Mouse (Mus musculus) cerebellum, adult 11 months (tissue): ENCODE data around the gene Timm10.
A peak's percentile ranks its signal among the peaks of the same experiment; 100 is the strongest.

Experiments
- DNase-seq: peaks from one replicate; pipeline ENCODE4 v3.0.0; 2022

The Timm10 gene

DNA sequence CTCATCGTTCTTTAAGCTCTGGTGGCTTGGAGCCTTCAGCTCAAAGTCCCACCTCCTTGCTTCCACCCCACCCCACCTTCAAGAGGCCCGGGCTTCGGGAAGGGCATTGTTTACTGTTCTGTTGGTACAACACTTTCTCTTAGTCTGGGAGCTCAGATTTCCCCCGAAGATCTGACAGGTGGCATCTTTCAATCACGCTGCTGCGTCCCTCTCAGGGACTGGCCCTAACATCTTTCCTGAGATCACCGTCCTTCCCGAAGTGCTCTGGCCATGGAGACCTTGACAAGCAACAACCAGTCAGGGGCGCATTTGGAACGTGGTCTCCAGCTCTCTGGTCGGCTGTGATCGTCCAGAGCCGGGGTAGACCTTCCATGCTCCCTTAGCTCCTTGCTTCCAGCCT is 4.2 kb upstream of the Timm10 start, which contains the start of gene Smtnl1:
Gene Smtnl1 (minus strand): TSS at position 101 of the 400 bp plus-strand sequence.
- no peak for DNase-seq

DNA sequence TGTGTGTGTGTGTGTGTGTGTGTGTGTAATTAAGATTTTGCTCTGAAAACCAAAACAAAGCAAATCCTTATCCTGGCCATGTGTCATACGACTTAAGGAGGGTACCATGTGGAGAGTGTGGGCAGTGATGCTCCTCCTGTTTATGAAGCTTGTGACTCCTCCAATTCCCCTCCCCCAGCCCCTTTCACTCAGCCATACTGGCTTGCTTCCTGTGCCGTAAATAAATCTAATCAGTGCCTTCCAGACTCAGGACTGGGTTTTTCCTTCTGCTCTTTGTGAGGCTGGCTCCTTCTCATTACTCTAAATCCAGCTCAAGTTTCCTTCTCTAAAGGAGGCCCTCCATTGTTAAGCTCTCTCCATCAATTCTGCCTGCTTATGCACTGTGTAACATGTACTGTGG is 3.6 kb upstream of the Timm10 start:
- no peak for DNase-seq

GRCm38 (mm10) chr2:84827283-84827920 is 605 bp downstream of the Timm10 start:
- DNase-seq = peak; percentile 18

DNA sequence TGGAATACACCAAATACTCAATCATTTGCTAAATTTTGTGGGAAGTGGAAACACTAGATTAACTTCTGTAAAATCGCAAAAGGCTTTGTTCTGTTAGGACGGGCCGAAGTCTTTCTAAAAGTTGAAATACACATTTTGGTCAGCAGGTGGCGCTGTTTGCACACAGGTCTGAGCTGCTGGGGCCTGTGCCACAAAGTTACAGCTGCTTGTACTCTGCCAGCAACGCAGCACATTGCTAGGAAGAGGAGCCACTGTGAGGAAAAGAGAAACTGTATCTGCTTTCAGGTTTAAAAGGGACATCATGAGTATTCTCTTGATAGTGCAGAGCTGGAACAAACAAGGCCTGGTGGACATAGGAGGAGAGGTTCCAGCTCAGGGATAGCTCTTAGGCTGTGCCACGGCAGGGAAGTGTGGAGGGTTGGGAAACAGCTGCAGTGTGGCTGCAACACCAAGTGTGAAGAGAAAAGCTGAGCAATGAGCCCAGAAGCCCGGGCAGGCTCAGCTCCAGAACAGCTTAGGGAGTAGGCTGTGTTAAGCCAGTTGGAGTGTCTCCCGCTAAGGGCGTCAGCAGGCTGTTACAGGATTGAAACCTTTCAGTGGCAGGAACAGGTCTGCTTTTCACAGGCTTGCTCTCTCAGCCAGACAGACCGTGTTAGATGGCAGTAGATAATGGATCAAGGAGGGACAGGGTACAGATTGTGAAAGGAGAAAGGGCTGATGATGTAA is 5.0 kb downstream of the Timm10 start:
- DNase-seq = peak; percentile 70

DNA sequence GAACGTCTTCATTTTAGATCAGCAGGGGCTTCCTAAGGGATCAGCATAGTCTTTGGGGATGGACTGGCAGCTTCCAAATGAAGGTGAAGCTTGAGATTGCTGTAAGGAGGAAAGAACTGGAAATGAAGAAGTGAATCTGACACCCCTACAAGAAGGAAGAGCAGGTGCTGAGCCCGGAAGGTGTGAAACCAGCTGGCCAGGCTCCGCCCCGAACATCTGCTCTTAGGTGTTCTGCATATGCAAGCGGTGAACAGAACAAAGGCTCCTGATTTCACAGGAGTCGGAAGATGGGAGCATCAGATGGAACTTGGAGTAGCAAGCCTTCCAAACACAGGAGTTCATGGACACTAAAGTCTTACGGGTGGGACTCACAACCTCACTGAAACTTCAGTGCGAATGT is 10.3 kb downstream of the Timm10 start:
- DNase-seq = no peak

DNA sequence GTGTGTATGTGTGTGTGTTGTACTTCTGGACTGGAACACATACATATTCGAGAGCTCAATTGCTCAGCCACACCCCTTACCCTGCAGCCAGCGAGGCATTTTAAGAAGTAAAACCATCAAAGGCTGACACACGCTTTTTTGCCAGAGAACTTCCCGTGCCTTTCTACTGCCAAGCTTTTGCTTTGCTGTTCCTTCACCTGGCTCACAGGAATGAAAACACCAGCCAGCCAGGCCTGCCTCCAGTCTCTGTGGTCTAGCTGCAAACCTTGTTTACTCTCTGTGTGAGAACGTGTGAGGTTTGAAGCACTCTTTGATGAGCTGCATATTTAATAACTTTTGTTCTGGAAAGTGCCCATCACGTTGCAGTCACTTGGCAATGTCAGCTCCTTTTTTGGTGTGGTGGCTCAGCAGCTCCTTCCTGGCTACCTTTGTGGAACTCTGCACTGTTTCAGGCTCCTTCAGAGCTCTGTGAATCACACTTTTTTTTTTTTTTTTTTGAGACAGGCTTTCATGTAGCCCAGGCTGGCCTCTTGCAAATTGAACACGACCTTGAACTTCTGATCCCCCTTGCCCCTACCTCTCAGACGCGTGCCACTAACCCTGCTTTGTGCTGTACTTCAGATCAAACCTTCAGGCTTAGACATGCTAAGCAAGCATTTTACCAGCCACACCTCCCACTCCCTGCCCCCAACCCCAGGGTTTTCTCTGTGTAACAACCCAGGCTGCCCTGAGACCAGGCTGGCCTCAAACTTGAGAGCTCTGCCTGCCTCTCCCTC is 11.2 kb downstream of the Timm10 start:
- DNase-seq = no peak

DNA sequence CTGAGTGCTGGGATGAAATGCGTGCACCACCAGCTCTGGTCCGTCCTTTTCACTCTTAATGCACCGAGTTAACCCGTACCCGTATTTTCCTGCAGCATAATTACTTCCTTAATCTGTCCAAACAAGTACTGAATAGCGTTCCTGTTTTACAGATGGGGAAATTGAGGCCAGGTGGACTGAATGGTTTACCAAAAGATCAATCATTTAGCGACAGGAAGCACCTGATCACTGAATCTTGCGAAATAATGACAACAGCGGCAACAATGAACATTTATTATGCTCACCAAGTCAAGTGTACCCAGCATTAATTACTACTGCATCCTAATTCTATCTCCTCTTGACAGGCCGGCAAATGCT is 11.8 kb downstream of the Timm10 start, which contains the start of gene Slc43a1:
Gene Slc43a1 (plus strand): TSS at position 258 of the 357 bp plus-strand sequence.
- no peak for DNase-seq

DNA sequence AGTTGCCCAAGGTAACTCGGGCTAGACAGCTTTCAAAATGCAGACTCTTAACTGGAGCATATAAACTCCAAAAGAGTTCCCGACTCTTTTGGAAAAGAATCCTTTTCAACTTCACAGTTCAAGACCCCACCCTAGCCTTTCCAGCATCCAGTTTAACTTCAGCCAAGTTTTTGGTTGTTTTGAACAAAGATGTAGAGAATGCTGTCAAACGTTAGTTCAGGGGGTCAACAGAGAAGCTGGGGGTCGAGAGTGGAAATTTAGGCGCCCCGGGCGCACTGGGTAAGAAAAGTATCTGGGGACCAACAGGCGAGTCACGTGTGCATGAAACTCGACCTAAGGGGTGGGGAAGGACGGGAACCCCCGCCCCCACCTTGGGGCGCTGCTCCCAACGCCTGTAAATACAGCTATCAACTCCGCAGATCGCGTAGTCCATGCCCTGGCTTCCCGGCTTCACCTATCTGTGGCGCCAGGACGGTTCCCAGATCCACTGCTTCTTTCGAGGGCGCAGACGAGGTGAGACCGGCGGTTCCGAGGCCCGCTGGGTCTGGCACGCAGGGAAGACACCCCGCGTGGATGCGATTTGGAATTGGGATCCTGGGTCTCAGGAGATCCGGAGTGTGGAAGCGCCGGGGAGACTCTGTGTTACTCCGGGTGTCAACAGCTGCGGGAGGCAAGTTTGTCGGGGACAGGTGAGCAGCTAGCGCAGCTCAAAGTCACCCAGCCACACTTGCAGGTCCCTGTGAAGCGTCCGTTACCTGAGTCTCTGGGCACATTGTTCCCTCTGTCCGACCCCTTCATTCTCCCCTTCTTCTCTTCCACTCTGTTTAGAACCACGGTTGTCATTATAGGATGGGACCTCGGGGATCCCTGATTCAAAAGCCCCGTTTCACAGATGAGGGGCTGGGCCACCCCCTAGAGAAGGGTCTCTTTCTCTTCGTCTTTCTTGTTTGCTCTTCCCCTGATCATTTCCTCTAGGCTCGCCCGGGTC is 12.5 kb downstream of the Timm10 start:
- DNase-seq = no peak

DNA sequence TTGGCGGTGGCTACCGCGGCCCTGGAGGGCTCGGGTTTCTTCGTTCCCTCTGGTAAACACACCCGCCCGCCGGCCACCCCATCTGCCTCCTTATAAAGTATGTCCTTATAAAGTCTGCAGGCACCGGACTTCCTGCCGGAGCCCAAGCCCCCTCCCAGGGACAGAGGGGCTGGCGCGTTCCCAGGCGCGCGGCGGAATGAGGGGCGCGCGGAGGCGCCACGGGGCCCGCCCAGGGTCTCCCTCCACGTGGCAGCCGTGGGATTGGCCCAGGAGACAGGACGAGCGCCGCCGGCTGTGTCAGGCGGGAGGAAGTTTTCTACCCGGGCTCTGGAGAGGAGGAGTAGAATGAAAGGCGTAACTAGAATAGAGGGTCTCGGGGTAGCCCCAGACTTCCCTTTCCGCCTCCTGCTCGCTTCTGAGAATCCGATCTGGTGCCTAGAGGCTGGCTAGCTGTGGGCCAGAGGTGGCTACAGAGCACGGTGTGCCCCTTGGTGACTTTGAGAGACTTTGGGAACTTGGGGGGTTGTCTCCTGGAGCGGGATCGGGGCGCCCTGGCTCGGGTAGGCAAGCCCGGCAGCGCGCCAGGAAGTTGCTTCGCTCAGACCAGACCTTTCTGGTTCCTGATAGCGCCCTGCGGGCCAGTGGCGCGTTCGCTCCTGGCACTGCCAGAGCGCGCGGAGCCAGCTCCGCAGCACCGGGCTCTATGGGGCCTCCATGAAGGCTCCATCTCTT is 13.4 kb downstream of the Timm10 start:
- DNase-seq = no peak

GRCm38 (mm10) chr2:84840748-84841563 is 14.2 kb downstream of the Timm10 start:
- no peak for DNase-seq

DNA sequence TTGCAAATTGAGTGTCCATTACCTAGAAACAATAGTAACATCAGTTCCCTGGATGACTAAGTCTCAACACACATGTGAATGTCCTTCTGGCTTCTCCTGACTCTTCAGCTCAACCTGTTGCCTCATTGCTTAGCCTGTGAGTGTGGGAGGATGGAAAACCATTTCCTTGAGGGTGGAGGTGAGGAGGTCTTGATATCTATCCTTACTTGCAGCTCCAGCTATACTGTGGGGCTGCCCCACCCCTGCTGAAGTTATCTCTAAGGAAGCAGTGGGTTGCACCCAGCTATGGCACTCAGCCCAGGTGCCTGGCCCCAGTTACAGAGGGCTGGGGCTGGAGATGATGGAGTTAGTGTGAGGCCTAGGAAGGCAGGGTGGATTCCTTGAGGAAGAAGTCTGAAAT is 15.1 kb downstream of the Timm10 start:
- no peak for DNase-seq

DNA sequence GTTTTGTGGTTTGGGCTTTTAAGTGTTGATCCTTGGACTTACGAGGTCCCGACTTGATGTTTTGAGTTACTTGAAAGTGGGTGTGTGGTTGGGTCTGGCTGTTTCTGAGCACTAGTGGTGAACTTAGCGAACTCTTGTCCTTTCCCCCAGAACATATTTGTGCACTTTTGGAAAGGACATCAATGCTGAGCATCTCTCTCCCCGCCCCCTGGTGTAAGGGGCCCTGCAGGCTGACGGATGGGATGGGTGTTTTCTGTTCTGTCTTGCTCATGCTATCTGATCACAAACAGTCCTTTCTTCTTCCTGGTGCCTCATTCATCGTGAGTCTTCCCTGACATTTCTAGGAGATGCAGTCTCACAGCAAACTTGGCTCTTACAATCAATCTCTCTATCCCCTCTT is 16.9 kb downstream of the Timm10 start:
- DNase-seq = no peak

- DNase-seq = no peak
Observed at GRCm38 (mm10) chr2:84845226-84845625, 18.4 kb downstream of the Timm10 start.

- DNase-seq = no peak
Observed at GRCm38 (mm10) chr2:84850407-84851129, 23.8 kb downstream of the Timm10 start.

DNA sequence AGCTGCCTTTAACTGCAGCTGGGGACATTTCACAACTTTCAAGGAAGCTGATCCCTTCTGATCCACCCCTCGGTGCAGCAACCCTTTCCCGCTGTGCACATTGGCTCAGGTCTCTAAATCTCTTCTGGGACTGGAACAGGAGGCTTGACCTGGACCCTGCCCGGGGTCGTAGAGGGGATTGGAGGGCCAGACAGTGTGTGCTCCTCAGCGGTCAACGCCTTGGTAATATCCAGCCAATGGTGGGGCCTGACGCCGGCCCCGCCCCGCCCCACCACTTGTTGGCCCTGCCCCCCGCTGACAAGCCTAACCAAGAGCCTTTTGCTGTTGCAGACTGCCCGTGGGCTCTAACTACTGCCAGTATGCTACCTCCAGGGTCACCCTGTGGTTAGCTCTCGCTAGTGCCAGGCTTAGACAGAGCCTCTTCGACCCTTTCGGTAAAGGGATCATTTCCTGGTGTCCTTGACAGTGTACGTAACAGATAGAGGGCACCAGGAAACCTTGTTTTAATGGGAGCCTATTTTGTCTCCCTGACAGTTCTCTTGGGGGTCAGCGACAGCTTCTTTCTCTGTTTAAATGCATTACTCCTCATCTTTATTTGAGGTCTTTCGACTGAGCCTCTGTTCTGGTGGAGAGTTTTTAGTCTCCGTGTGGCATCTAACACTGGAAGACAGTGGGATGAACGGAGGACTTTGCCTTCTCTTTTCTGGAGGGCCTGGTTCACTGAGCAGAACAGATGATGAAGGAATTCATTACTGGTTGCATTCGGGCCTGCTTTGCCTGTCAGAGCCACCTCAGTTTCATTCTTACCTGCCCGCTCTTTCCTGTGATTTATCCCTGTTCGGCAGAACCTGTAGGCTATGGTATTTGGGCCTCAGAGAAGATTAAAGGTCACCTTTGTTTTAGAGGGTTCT is 24.6 kb downstream of the Timm10 start:
- DNase-seq = no peak

DNA sequence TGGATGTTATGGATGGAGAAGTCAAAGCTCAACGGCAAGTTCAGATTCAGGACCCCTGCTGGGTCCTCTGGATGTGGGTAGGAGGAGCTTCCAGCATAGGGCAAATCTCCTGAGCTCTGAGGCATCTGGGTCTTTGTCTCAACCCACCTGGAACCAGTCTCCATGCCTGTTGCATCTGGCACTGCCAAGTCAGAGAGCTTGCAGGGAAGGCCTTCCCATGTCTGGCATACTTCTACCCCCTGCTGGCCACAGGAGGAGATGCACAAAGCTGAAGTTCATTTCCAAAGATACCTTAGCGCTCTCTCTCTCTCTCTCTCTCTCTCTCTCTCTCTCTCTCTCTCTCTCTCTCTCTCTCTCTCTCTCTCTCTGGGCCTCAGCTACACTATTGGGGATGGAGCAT is 28.9 kb downstream of the Timm10 start:
- DNase-seq = no peak

DNA sequence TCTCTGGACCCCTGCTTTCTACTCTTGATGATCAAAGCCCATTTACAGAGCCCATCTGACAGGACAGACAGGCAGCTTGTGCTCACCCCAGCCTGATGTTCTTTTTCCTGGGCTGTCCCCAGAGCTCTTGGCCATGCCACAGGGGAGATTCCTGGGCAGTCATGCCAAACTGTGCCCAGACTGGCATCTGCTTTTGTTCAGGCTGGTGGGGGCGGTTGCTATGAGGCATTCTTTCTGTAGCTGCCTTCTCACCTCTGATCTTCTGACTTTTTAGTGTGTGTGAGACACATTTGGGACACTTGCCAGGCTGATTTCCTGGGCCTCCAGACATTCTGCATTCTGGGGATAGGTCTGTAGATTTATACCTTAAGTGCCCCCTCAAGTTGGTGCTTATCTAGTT is 31.8 kb downstream of the Timm10 start:
- DNase-seq = no peak

GRCm38 (mm10) chr2:84859991-84860780 is 33.4 kb downstream of the Timm10 start:
- no peak for DNase-seq
